Mouse (Mus musculus): ENCODE results near the gene Tmem219. TPM values are rescaled to one million over a fixed set of nuclear protein-coding genes. Genes with fewer than 3 reads are reported as not detected.
A peak's percentile ranks its signal among the peaks of the same experiment; 100 is the strongest.

Tmem219 gene
- polyA plus RNA-seq (2015; fragmentation: Nextera tagmentation; extraction: Ambion mirVana): 24.5 and 27.0 TPM in 2 replicates

- H3K27ac ChIP-seq: no peak within 1 kb of the TSS; the same call in 1 of the 2 replicates
- peak; percentile 78; the same call in 1 of the 2 replicates for ATAC-seq (ENCODE audit: low FRiP score, low read depth)
- no peak within 1 kb of the TSS for H3K9ac ChIP-seq
- H3K27me3 ChIP-seq: no peaks in the 10 kb centered on the region
- H3K9me3 ChIP-seq: no peaks in the 10 kb centered on the region
- no peak within 1 kb of the TSS for H3K4me2 ChIP-seq (replicated peaks)
- H3K36me3 ChIP-seq: no peaks in the 10 kb centered on the region
- 54% methylated on average over 5 of the region's 5 CpGs for WGBS
- peaks cover 5% of the 10 kb centered on the region; the same call in 1 of the 2 replicates for H3K4me1 ChIP-seq
- H3K4me3 ChIP-seq: no peak within 1 kb of the TSS
Observed at GRCm38 (mm10) chr7:126922624-126923060, at the start of gene Tmem219. Gene Tmem219, minus strand, starts transcription at chr7:126922917.

- Histone ChIP-seq H3K4me1 (peaks cover 7% of the 10 kb centered on the region; the same call in 1 of the 2 replicates), H3K9me3 (no peaks in the 10 kb centered on the region), H3K27me3 (peaks cover 22% of the 10 kb centered on the region), H3K27ac (no peak overlapping the region), H3K4me3 (no peak overlapping the region), H3K36me3 (no peaks in the 10 kb centered on the region), H3K9ac (0 out of 2 replicates have a peak overlapping the region, but pooled peaks have one; percentile 19), H3K4me2 (replicated peaks) (no peak overlapping the region)
- ATAC-seq (ENCODE audit: low FRiP score, low read depth): no peak
- WGBS: 59% methylated on average over 5 of the region's 6 CpGs
Observed at GRCm38 (mm10) chr7:126967361-126967760, 44.6 kb upstream of the Tmem219 start.

- no peak overlapping the region for H3K9ac ChIP-seq
- no peak for ATAC-seq (ENCODE audit: low FRiP score, low read depth)
- no peaks in the 10 kb centered on the region for H3K36me3 ChIP-seq
- WGBS: 65% methylated on average over 3 of the region's 3 CpGs
- peaks cover 7% of the 10 kb centered on the region; the same call in 1 of the 2 replicates for H3K4me1 ChIP-seq
- H3K4me3 ChIP-seq: no peak overlapping the region
- no peaks in the 10 kb centered on the region for H3K9me3 ChIP-seq
- no peak overlapping the region for H3K4me2 ChIP-seq (replicated peaks)
- H3K27ac ChIP-seq: no peak overlapping the region
- H3K27me3 ChIP-seq: peaks cover 32% of the 10 kb centered on the region
Observed at GRCm38 (mm10) chr7:126965568-126965967, 42.9 kb upstream of the Tmem219 start.

- 24% methylated on average over 19 of the region's 19 CpGs for WGBS
- ATAC-seq (ENCODE audit: low FRiP score, low read depth): no peak
- no peak overlapping the region for H3K27ac ChIP-seq
- no peaks in the 10 kb centered on the region for H3K36me3 ChIP-seq
- H3K27me3 ChIP-seq: peaks cover 32% of the 10 kb centered on the region
- H3K4me1 ChIP-seq: peaks cover 7% of the 10 kb centered on the region; the same call in 1 of the 2 replicates
- H3K4me2 ChIP-seq (replicated peaks): peak overlapping the region; percentile 37
- H3K4me3 ChIP-seq: peak overlapping the region; percentile 10; the same call in 1 of the 2 replicates
- H3K9me3 ChIP-seq: no peaks in the 10 kb centered on the region
- H3K9ac ChIP-seq: peak overlapping the region; percentile 48; the same call in 1 of the 2 replicates
Observed at GRCm38 (mm10) chr7:126963548-126964286, 41.0 kb upstream of the Tmem219 start.

GRCm38 (mm10) chr7:126961965-126962364 is 39.2 kb upstream of the Tmem219 start:
- Histone ChIP-seq H3K4me1 (peaks cover 7% of the 10 kb centered on the region; the same call in 1 of the 2 replicates), H3K4me3 (no peak overlapping the region), H3K4me2 (replicated peaks) (no peak overlapping the region), H3K9ac (no peak overlapping the region), H3K27ac (no peak overlapping the region), H3K9me3 (no peaks in the 10 kb centered on the region), H3K36me3 (no peaks in the 10 kb centered on the region), H3K27me3 (peaks cover 32% of the 10 kb centered on the region)
- WGBS: 88% methylated on average over 4 of the region's 4 CpGs
- no peak for ATAC-seq (ENCODE audit: low FRiP score, low read depth)

- WGBS: 85% methylated on average over 5 of the region's 5 CpGs
- ATAC-seq (ENCODE audit: low FRiP score, low read depth): no peak
Observed at GRCm38 (mm10) chr7:126961095-126961494, 38.4 kb upstream of the Tmem219 start.

GRCm38 (mm10) chr7:126959780-126960179 is 37.1 kb upstream of the Tmem219 start:
- Histone ChIP-seq H3K9me3 (no peaks in the 10 kb centered on the region), H3K27ac (no peak overlapping the region), H3K4me3 (no peak overlapping the region), H3K4me2 (replicated peaks) (no peak overlapping the region), H3K4me1 (peaks cover 7% of the 10 kb centered on the region; the same call in 1 of the 2 replicates), H3K9ac (no peak overlapping the region), H3K36me3 (no peaks in the 10 kb centered on the region), H3K27me3 (peaks cover 32% of the 10 kb centered on the region)
- 70% methylated on average over 9 of the region's 9 CpGs for WGBS
- ATAC-seq (ENCODE audit: low FRiP score, low read depth): no peak

More at GRCm38 (mm10) chr7:126961095-126961494, 38.4 kb upstream of the Tmem219 start:
- Histone ChIP-seq H3K27me3 (peaks cover 32% of the 10 kb centered on the region), H3K9ac (no peak overlapping the region), H3K27ac (no peak overlapping the region), H3K9me3 (no peaks in the 10 kb centered on the region), H3K4me3 (no peak overlapping the region), H3K4me1 (peaks cover 7% of the 10 kb centered on the region; the same call in 1 of the 2 replicates), H3K4me2 (replicated peaks) (no peak overlapping the region), H3K36me3 (no peaks in the 10 kb centered on the region)

- Histone ChIP-seq H3K27me3 (peaks cover 37% of the 10 kb centered on the region), H3K4me1 (peaks cover 17% of the 10 kb centered on the region), H3K4me3 (no peak overlapping the region), H3K9me3 (no peaks in the 10 kb centered on the region), H3K27ac (no peak overlapping the region), H3K36me3 (no peaks in the 10 kb centered on the region), H3K4me2 (replicated peaks) (no peak overlapping the region), H3K9ac (no peak overlapping the region)
- ATAC-seq (ENCODE audit: low FRiP score, low read depth): no peak
- WGBS: 63% methylated on average over 3 of the region's 3 CpGs
Observed at GRCm38 (mm10) chr7:126955125-126955524, 32.4 kb upstream of the Tmem219 start.

GRCm38 (mm10) chr7:126952646-126953045 is 29.9 kb upstream of the Tmem219 start:
- H3K4me2 ChIP-seq (replicated peaks): peak overlapping the region; percentile 16
- no peak overlapping the region for H3K4me3 ChIP-seq
- peak; percentile 2; the same call in 1 of the 2 replicates for ATAC-seq (ENCODE audit: low FRiP score, low read depth)
- H3K9ac ChIP-seq: no peak overlapping the region
- no peaks in the 10 kb centered on the region for H3K36me3 ChIP-seq
- peaks cover 47% of the 10 kb centered on the region for H3K27me3 ChIP-seq
- WGBS: 4% methylated on average over 8 of the region's 8 CpGs
- H3K4me1 ChIP-seq: peaks cover 26% of the 10 kb centered on the region
- H3K9me3 ChIP-seq: no peaks in the 10 kb centered on the region
- H3K27ac ChIP-seq: no peak overlapping the region

GRCm38 (mm10) chr7:126951741-126952140 is 29.0 kb upstream of the Tmem219 start:
- 25% methylated on average over 4 of the region's 4 CpGs for WGBS
- no peak overlapping the region for H3K27ac ChIP-seq
- no peaks in the 10 kb centered on the region for H3K9me3 ChIP-seq
- no peak for ATAC-seq (ENCODE audit: low FRiP score, low read depth)
- H3K27me3 ChIP-seq: peaks cover 47% of the 10 kb centered on the region
- H3K4me3 ChIP-seq: no peak overlapping the region
- no peak overlapping the region for H3K9ac ChIP-seq
- no peak overlapping the region for H3K4me2 ChIP-seq (replicated peaks)
- H3K4me1 ChIP-seq: peaks cover 26% of the 10 kb centered on the region
- H3K36me3 ChIP-seq: no peaks in the 10 kb centered on the region

- H3K9ac ChIP-seq: no peak overlapping the region
Observed at GRCm38 (mm10) chr7:126950647-126951615, 28.2 kb upstream of the Tmem219 start.

More at GRCm38 (mm10) chr7:126950647-126951615, 28.2 kb upstream of the Tmem219 start:
- Histone ChIP-seq H3K4me3 (no peak overlapping the region), H3K27me3 (peaks cover 47% of the 10 kb centered on the region), H3K27ac (no peak overlapping the region), H3K4me1 (peaks cover 26% of the 10 kb centered on the region), H3K36me3 (no peaks in the 10 kb centered on the region), H3K4me2 (replicated peaks) (peak overlapping the region; percentile 100), H3K9me3 (no peaks in the 10 kb centered on the region)
- no peak for ATAC-seq (ENCODE audit: low FRiP score, low read depth)
- WGBS: 4% methylated on average over 26 of the region's 26 CpGs

Data from limb, embryonic 13.5 days (tissue).